Mouse (Mus musculus) stomach, postnatal 0 days (tissue): ENCODE data around the gene C330007P06Rik.

Experiments used
- CTCF ChIP-seq: IDR thresholded peaks from 2 replicates; pipeline ENCODE4 v1.5.1; 2016; ENCODE audit warnings: antibody characterized with exemption, low read depth, mild to moderate bottlenecking, moderate library complexity
- EP300 ChIP-seq: optimal IDR thresholded peaks from 2 replicates; pipeline ENCODE3; 2016; ENCODE audit warnings: antibody characterized with exemption

- no peak for TF ChIP-seq EP300
- TF ChIP-seq CTCF = no peak
These were observed 805 bp upstream of the C330007P06Rik start for GRCm38 (mm10) chrX:36874704-36875128.
